Mouse (Mus musculus): ENCODE data around the gene Ces1c. TPM values are rescaled to one million over a fixed set of nuclear protein-coding genes. Genes with fewer than 3 reads are reported as not detected.

Ces1c gene
- polyA plus RNA-seq, 1 experiment, result not detected

GRCm38 (mm10) chr8:93059185-93059584 is 71.9 kb downstream of the Ces1c start:
- Histone ChIP-seq H3K4me3 (replicated peaks) (no peak overlapping the region), H3K4me1 (ENCODE audit: control insufficient read depth) (no peaks in the 10 kb centered on the region), H3K27me3 (ENCODE audit: control insufficient read depth) (no peaks in the 10 kb centered on the region), H3K9me3 (ENCODE audit: control insufficient read depth, low read length) (no peaks in the 10 kb centered on the region), H3K36me3 (ENCODE audit: control insufficient read depth) (no peaks in the 10 kb centered on the region)
- TF ChIP-seq GATA1 (IDR thresholded peaks at IDR 0.05; ENCODE audit: low read length) (no peak), TAL1 (IDR thresholded peaks at IDR 0.05; ENCODE audit: low read length) (no peak)

GRCm38 (mm10) chr8:93055238-93055637 is 75.8 kb downstream of the Ces1c start:
- no peaks in the 10 kb centered on the region for H3K9me3 ChIP-seq (ENCODE audit: control insufficient read depth, low read length)
- no peak for TF ChIP-seq TAL1 (IDR thresholded peaks at IDR 0.05; ENCODE audit: low read length)
- TF ChIP-seq GATA1 (IDR thresholded peaks at IDR 0.05; ENCODE audit: low read length), result no peak
- no peaks in the 10 kb centered on the region for H3K4me1 ChIP-seq (ENCODE audit: control insufficient read depth)
- H3K4me3 ChIP-seq (replicated peaks), result no peak overlapping the region
- H3K27me3 ChIP-seq (ENCODE audit: control insufficient read depth), result no peaks in the 10 kb centered on the region
- H3K36me3 ChIP-seq (ENCODE audit: control insufficient read depth), result no peaks in the 10 kb centered on the region

Other genes with a start within 250 kb of the Ces1c start
- not detected in 2 replicates for gene Capns2, start 229.9 kb downstream of the Ces1c start, polyA plus RNA-seq (2012)
- not detected in 2 replicates for gene Slc6a2, start 171.2 kb downstream of the Ces1c start, polyA plus RNA-seq (2012)
- not detected in 2 replicates for gene Ces1a, start 83.1 kb downstream of the Ces1c start, polyA plus RNA-seq (2012)
- not detected in 2 replicates for gene Ces1b, start 51.3 kb downstream of the Ces1c start, polyA plus RNA-seq (2012)
- gene Ces1d, start 66.6 kb upstream of the Ces1c start, polyA plus RNA-seq (2012), result not detected in 2 replicates
- not detected in 2 replicates for gene Ces1e, start 98.3 kb upstream of the Ces1c start, polyA plus RNA-seq (2012)
- gene Ces1f, start 148.5 kb upstream of the Ces1c start, polyA plus RNA-seq (2012), result not detected in 2 replicates
- not detected in 2 replicates for gene Ces1g, start 206.0 kb upstream of the Ces1c start, polyA plus RNA-seq (2012)
- not detected in 2 replicates for gene Ces1h, start 248.4 kb upstream of the Ces1c start, polyA plus RNA-seq (2012)